Mouse (Mus musculus): ENCODE data around the gene Fam129a.

GRCm38 (mm10) chr1:151758301-151758700 lies 187.3 kb downstream of the Fam129a start:
- TF ChIP-seq CTCF (IDR thresholded peaks at IDR 0.05; ENCODE audit: borderline replicate concordance, control insufficient read depth, extremely low read depth, insufficient read depth, low read length, poor library complexity) (no peak), POLR2A (IDR thresholded peaks at IDR 0.05; ENCODE audit: control insufficient read depth, extremely low read depth, insufficient read depth, low read length, poor library complexity) (no peak)

Measured in thymus, adult 2 months (tissue).